Mouse (Mus musculus) v-Abl transformed pro-B cells (cell line): ENCODE measurements around the gene Gm20388.
"Not testable (repeated sequence)": the region's sequence is repeated elsewhere in the genome, so short reads cannot be mapped to it uniquely, and the experiment has no call there.

Source experiments
- in situ Hi-C, 2 experiments: fragments of 400-800 bp; cut with MboI; formaldehyde crosslinking; loops; one replicate each; pipeline ENCODE4 v1.15.1; 2025; ENCODE audit not compliant: unreplicated experiment in 2 of 2

Gene Gm20388

DNA sequence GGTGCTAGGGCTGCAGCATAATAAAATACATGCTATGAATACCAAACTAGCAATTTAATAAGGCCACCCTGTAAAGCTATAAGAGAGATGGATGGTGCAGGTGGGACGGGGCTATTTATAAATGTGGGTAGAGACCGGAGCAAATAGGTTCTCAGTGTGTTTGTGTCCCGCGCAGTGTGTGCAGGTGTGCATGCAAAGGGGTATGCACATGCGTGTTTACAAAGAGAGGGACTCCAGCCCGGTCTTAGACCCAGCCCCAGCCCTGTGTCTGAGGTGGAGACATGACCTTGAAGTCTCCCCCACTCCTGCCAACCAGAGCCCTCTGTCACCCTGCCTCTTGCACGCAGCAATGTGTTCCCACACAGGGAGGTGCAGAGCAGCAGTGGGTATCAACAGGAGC lies 4245.7 kb downstream of the Gm20388 start:
- in situ Hi-C loops, result no loop called here

DNA sequence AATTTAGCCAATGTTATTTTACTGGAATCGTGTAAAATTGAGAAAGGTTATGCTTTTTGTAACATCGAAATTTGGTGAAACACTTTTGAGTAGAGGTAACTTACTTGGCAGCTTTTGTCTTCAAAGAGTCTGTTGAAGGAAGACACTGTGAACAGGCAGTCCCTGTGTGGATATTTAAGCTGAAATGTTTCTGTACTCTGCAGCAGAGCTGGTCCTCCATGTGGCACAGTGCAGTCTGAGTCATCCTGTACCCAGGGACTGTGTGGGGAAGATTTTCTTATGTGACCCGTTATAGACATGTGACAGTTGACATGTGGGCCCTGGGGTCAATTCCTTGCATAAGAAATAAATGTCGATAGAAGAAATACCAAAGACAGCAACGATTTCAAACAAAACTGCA lies 4251.0 kb downstream of the Gm20388 start:
- in situ Hi-C loops, result no loop called here

DNA sequence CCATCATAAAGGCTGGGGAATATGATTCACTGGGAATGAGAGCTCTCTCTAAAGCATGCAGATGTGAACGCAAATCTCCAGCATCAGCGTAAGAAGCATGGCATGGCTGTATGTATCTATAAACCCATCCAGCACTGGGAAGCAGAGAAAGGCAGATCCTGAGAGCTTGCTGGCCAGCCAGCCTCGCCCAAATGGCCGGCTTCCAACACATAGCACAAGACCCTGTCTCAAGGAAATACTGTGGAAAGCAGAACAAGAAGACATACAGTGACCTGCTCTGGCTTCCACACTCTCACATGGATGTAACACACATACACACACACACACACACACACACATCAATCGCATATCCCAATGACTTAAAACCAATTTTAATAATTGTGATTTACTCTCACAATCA lies 4252.6 kb downstream of the Gm20388 start:
- in situ Hi-C loops, result no loop called here

DNA sequence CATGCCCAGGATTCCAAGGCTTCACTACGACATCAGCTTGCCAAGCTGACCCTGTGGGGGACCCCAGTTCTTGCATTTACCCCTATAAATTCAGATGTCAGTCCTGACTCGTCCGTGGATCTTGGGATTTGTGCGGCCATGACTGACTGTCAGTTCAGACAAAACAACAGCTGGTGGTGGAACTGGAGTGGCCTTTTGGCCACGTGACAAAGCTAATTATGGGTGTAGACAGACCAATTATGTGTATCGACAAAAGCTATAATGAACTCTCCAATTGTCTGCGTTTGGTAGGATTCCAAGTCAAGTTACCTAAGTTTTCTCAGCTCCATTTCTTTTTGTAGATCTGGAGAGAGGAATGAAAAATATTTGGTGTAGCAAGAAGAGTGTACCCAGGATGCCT lies 4259.1 kb downstream of the Gm20388 start:
- in situ Hi-C loops, result no loop called here

DNA sequence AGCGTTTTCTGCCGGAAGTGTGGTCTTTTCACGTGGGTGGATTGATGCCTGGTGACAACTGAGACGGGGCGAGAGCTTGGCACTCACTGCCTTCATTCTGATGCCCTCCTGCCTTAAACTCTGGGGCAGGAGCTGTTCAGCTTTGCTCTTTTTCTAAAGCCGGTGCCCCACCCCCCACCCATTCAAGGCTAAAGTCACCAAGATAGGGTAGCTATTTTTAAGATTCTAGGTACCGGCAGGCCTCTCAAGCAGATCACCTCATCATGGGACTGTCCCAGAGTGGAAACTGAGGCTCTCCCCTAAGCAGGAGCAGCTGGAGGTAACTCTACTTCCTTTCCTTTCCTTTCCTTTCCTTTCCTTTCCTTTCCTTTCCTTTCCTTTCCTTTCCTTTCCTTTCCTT lies 4260.0 kb downstream of the Gm20388 start:
- in situ Hi-C loops, result no loop called here

DNA sequence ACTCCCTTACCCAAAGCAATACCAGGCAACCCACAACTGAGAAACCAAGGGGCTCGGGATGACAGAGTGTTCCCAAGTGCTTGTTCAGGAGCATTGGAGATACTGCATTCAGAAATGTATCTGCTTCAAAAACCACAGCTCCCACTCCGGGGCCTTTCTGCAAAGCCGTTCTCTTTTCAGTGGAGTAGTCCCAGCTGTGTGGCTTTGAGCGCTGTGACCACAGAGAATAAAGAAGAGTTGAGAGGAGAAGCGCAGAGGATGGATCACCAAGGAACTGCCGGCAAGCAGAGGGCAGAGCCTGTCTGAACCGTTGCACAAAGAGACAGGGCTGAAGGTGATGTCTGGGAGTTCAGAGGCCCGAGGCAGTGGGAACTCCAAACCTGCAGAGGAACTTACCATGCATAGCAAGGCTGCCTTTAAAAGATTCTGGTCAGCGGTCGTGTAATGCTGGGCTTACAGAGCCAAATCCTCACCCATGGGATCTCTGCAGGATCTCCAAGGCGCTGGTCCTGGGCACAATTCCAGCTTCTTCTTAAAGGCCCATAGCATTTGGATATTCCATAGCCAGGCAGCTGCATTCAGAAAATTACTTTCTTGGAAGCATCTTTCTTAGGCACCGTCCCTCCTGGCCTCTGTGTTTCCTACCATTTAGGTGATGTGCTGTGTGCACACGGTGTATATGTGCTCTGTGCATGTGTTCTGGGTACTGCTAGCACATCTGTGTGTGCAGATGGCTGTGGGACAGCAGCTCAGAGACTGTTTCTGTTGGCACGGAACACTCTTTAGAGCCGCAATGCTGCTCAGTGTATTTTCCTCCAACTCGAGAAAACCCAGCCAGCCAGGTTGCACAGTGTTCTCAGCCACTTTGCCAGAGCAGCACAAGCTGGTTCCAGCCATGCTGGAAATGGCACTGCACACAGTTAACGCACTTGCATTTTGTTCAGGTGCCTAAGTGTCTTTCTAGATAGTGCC lies 4261.2 kb downstream of the Gm20388 start:
- in situ Hi-C loops, result no loop called here

DNA sequence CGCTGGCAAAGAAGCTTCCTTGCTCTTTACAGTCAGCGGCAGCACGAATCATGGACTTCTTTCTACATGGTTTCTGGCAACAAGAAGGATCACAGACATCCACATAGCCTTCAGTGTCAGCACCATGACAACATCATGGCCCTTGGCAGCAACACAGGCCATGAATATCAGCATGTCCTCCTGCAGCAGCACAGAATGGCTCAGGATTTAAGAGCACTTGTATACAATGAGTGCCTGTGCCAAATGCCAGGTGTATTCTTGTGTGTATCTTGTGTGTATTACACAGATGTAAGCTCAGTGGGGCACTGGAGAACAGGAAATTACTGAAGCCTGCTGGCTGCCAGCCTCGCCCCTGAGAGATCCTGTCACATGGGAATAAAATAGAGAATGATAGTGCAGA lies 4263.0 kb downstream of the Gm20388 start:
- in situ Hi-C loops, result no loop called here

DNA sequence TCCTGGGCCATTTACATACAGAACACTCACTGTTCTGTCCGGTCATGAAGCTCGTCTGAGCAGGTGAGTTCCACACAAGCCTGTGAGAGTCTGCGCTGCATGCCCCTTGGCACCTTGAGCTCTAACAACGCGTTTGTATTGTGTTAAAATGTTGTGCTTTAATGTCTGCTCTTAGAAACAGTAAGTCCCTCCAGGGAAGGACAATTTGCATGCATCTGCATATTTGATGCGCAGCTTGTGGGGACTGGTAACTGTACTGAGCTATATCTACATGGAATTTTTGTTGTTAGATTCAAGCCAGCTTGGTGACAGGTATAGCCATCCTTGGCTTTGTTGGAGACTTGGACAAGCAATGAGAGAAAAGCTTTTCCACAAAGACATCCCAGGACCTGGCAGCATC lies 4265.5 kb downstream of the Gm20388 start:
- in situ Hi-C loops, result no loop called here

DNA sequence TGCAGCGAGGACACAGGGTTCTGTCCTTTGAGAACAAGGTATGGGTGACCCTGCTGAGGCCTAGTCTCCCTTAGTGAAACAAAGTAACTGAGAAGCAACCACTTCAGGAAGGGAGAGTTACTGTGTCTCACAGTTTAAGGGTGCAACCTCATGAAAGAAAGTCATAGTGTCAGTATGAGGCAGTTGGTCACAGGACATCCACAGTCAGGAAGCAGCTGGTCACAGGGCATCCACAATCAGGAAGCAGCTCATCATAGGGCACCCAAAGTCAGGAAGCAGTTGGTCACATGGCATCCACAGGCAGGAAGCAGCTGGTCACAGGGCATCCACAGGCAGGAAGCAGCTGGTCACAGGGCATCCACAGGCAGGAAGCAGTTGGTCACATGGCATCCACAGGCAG lies 4266.5 kb downstream of the Gm20388 start:
- in situ Hi-C loops, result not testable (repeated sequence)

DNA sequence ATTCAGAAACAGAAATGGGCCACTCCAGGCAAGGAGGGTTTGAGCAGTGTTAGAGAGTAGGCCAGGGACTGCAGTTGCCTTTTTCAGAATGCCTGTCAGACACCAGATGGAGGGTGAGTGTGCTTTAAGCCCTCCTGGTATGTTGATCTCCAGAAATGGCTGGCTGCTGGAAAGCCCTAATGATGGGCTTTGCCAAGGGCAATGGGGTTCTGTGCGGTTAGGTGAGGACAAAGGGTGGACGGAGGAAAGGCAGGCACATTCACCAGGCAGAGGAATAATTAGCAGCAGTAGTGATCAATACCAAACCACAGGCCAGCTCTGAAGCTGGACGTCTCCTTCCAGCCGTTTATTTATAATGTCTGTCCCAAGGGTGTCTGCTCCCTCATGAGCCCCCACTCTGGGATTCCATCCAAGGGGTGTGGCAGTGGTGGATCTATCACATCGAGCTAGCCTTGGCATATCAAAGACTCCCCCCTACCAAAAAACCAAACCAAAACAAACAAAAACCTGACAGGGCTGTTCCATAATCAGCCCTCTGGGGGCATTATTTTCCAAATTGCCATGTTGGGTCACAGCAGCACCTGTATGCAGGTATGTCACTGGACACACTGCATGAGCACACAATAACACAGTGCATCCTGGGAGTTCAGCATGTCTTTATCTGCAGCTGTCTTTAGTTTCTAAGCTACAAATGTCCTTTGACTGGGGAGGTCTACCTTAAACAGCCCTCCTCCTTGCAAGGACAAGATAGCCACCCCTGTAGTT lies 4270.2 kb downstream of the Gm20388 start:
- in situ Hi-C loops, result no loop called here

DNA sequence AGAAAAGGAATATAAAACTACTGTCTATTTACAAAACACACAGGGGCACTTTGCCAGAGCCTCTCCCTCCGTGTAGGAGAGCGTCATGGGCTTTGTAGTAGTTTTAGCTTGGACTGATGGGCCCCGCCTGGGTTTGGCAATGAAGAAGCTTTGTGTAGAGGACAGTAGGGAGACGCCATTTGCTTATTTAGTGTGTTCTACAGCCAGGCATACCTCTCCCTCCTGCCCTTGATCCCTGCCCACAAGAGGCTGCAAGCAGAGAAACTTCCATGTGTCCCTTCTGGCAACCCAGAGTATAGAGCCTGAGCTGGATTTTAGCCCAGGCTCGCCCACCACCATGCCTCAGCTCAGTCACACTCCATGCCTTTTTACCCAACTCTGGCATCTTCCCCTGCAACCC lies 4271.1 kb downstream of the Gm20388 start:
- in situ Hi-C loops, result no loop called here

DNA sequence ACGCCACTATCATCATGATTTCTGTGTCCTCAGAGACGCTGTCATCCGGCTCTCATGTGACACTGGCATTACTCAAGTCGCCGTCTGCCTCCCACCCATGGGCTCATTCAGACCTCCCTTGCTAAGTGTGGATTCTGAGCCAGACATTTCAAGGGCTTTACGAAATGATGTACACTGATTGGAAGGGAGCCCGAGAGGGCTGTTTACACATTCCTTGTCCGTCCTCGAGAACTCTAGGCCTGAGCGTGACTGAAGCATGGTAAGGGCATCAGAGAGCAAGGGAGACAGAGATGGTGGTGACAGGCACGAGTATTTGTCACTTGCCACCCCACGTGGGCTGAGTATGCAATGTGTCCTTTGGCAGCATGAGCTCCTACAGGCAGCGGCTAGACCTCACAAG lies 4271.6 kb downstream of the Gm20388 start:
- in situ Hi-C loops, result no loop called here

DNA sequence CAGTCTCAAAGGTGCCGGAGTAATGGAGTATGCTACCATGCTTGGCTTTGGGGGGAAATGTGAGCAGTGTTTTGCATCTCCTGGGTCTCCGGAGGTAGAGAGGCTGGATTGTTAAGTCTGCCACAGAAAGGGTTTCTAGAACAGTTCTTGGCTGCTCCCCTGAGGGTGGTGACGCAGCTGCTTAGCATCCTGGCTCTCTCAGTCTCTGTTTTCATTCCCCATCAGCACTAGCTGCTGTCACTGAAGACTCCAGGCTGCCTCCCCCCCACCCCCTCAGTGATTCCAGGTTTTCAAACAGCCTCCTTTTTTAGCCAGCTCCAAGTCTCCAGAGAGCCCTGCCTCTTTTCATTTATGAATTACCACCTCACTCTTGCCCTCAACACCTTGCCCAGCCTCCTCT lies 4273.4 kb downstream of the Gm20388 start:
- in situ Hi-C loops, result no loop called here

DNA sequence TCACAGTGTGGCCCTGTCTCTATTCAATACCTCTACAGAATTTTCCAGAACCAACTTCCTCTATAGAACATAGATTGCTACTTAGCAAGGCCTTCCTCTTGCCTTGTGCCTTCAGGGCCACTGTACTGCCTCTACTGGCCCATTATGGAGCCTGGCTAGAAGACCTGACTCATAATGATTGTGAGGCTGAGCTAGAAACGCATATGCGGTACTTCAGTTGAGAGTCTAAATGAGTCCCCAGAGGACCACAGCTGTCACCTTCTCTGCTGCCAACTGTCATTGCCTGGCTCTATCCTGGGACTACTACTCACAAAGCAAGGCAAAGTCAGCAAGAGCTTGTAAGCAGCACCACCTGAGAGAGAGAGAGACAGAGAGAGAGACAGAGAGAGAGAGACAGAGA lies 4273.9 kb downstream of the Gm20388 start:
- in situ Hi-C loops, result no loop called here

DNA sequence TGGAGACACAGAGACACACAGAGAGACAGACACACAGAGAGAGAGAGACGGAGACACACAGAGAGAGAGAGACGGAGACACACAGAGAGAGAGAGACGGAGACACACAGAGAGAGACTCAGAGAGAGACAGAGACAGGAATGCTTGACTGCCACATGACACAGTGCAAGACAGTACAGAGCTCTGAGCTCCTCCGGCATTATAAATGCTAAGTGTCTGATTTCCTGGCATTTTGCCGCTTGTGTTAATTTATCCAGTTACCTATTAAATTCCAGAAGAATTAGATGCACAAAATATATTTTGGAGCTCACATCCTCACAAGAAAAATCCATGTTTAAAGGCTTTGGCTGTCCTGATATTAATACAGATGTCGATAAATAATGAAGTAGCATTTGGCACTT lies 4274.4 kb downstream of the Gm20388 start:
- in situ Hi-C loops, result no loop called here

DNA sequence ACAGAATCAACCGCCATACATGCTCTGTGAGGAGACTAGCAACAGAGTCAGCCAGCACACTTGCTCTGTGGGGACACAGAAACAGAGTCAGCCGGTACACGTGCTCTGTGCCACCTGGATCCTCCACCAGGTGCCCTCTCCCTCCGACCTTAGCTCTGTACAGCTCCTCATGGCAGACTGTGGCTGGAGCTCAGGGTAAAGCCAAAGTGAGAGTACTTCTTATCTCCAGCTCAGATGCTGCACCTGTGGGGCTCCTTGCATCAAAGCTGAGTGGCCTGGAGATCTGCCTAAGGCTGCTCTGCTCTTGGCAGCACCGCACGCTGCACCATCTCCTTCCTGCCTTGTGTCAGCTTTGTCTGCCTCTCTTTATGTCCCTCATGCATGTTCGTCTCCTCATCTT lies 4279.7 kb downstream of the Gm20388 start:
- in situ Hi-C loops, result loop anchor here in 1 of 2 experiments (10.0 kb wide), 1 partner anchor 116 kb away; no protein-coding TSS in a partner anchor

DNA sequence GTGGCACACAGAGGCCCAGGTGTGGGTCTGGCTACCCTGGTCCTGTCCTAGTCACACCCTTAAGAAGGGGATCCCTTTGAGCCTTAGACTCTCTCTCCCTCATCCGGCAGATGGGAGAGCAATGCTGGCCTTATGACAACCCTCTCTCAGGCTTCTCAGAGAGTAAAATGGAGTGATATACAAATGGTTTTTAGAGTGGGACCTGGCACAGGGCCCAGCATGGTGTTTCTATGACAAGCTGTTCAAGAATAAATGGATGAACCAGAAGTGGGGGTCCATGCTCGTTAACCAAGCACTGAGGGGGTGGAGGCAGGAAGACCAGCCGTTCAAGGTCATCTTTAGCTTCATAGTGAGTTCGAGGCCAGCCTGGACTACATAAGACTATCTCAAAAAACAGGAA lies 4281.6 kb downstream of the Gm20388 start:
- in situ Hi-C loops, result loop anchor here in 1 of 2 experiments (10.0 kb wide), 1 partner anchor 117 kb away; no protein-coding TSS in a partner anchor

DNA sequence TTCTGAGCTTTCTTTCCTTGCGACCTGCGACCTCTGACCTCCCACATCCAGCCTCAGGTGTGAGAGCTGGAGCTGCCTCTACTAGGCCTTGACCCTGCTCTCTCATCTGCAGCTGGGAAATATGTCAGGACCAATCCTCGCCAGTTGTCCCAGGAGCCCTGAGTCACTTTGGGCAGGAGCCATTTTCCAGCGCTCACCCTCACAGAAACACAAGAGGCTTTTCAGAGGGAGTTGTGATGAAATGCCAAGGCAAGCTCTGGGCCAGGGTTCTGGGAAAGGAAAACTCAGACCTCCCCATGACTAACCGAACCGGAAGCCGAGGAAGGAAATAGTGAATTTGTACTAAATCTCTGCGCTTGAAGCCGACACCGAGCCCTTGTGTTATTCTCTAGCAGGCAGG lies 4282.3 kb downstream of the Gm20388 start:
- in situ Hi-C loops, result loop anchor here in 1 of 2 experiments (10.0 kb wide), 1 partner anchor 118 kb away; no protein-coding TSS in a partner anchor

DNA sequence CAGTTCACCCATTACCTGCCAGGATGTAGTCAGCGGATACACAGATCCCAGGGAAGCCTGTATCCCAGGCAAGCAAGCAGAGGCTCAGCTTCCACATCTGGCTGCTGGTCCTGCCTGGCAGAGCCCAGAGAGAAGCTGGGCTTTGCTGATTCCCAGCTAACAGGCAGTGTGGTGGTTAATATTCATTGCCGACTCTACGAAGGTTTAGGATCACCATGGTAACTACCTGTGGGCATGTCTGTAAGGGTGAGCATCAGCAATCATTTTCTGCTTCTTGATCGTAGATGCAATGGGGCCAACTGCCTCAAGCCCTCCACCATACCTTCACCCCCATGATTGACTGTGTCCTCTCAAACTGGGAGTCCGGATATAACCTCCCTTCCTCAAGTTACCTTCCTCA lies 4283.4 kb downstream of the Gm20388 start:
- in situ Hi-C loops, result loop anchor here in 1 of 2 experiments (10.0 kb wide), 1 partner anchor 119 kb away; no protein-coding TSS in a partner anchor

DNA sequence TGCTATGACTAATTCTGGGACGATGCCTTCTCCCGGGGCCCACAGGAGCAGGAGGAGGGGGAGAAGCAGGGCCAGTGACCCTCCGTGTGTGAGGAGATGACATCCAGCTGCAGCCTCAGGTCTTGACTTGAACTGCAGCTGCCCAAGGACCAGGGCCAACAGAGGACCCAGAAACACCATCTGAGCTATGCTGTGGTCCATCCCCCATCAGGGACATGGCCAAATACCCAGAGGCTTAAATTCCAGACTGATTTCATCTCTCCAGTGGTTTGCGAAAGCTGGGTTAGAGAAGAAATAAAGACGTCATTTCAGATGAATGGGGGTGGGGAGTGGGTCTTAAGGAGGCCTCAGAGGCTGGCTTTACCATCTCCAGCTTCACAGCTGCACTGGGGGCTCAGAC lies 4285.6 kb downstream of the Gm20388 start:
- in situ Hi-C loops, result loop anchor here in 1 of 2 experiments (10.0 kb wide), 1 partner anchor 121 kb away; no protein-coding TSS in a partner anchor

DNA sequence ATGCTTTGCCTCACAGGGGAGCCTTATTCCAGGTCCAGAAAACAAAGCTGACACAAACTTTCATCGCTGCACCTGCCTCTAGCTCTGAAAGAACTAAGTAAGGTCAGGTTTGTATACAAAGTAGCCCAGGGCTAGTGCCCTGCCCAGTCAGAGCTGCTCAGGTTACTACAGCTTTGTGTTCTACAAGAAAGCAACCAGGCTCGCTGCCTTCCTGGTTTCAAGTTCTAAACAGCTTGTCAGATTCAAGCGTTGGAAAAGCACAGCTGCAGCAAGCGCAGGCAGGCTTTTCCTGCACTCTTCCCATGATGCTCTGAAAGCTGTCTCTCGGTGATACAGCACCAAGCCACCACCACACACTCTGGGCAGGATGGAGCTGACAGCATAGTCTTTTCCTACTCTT lies 4286.2 kb downstream of the Gm20388 start:
- in situ Hi-C loops, result loop anchor here in 1 of 2 experiments (10.0 kb wide), 1 partner anchor 122 kb away; no protein-coding TSS in a partner anchor
